Mouse (Mus musculus) lung, postnatal 0 days (tissue): Measurements from ENCODE around the gene Ntrk3.

Experiments
- CTCF ChIP-seq: IDR thresholded peaks from 2 replicates; pipeline ENCODE4 v1.5.1; 2016; ENCODE audit warnings: antibody characterized with exemption, mild to moderate bottlenecking
- EP300 ChIP-seq: IDR thresholded peaks from 2 replicates; pipeline ENCODE4 v1.6.1; 2016; ENCODE audit warnings: antibody characterized with exemption, mild to moderate bottlenecking, control low read depth

DNA sequence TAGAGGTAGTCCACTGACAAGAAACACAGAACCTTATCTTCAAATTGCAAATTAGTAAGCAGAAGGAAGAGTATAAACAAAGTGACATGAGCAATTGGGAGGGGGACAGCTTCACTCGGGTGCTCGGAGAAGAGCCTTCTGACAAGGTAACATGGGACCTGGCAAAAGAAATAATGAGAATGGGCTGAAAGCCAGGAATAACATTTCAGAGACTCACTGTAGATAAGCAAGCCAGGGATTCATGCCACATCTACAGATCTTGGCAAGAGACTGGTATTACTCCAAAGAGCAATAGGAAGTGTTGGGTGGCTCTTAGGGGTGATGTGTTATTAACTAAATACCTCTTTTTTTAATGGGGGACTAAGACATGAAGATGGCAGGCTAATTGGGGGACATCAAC is 258.9 kb downstream of the Ntrk3 start:
- TF ChIP-seq CTCF, result no peak
- no peak for TF ChIP-seq EP300
